17 mouse cellular contexts compared by ENCODE assay signal in genomic region chr11:94617646-94618045, GRCm38 (mm10).
"Had no signal": no experiment of that assay in that cellular context is flagged by ENCODE, and none has a peak within 500 bp of the region (broad histone marks: within the 10 kb centered on the region; RNA-seq: fewer than 3 reads in every experiment).

No protein-coding gene starts in this region.

- H3K4me1 ChIP-seq: neural tube, embryonic 12.5 days; neural tube, embryonic 13.5 days; neural tube, embryonic 15.5 days; stomach, embryonic 15.5 days had no signal

- H3K9ac ChIP-seq: neural tube, embryonic 12.5 days; neural tube, embryonic 13.5 days; neural tube, embryonic 15.5 days; stomach, embryonic 15.5 days had no signal

- H3K27ac ChIP-seq: neural tube, embryonic 12.5 days; neural tube, embryonic 13.5 days; neural tube, embryonic 15.5 days; stomach, embryonic 15.5 days; stomach, postnatal 0 days had no signal

- DNase-seq: retina, postnatal 1 day; right cerebral cortex, adult 18-20 months; right cerebral cortex, postnatal 14 days; right cerebral cortex, postnatal 25 days; right cerebral cortex, postnatal 4 days; spleen, adult 18-20 months; thymus, adult 18-20 months; thymus, adult 2 months; thymus, postnatal 14 days; thymus, postnatal 25 days; thymus, postnatal 36 days; thymus, postnatal 4 days had no signal

- H3K36me3 ChIP-seq: neural tube, embryonic 12.5 days; neural tube, embryonic 13.5 days; neural tube, embryonic 15.5 days; stomach, embryonic 15.5 days had no signal

- H3K4me2 ChIP-seq: neural tube, embryonic 12.5 days; neural tube, embryonic 13.5 days; neural tube, embryonic 15.5 days; stomach, embryonic 15.5 days had no signal

- H3K4me3 ChIP-seq: neural tube, embryonic 12.5 days; neural tube, embryonic 13.5 days; neural tube, embryonic 15.5 days; stomach, embryonic 15.5 days had no signal

- H3K9me3 ChIP-seq: neural tube, embryonic 12.5 days; neural tube, embryonic 13.5 days; neural tube, embryonic 15.5 days; stomach, embryonic 15.5 days had no signal

- H3K27me3 ChIP-seq: neural tube, embryonic 12.5 days; stomach, embryonic 15.5 days had no signal
